Mouse (Mus musculus) stomach, postnatal 0 days (tissue): ENCODE data around the gene Coq8b. TPM values are rescaled to one million over a fixed set of nuclear protein-coding genes. Genes with fewer than 3 reads are reported as not detected.

ENCODE experiments used
- ATAC-seq: fragments of 200-750 bp; cut with Nextera tagmentation; 2 replicates; pipeline ENCODE4 v1.8.0; 2017; ENCODE audit not compliant: low FRiP score, low TSS enrichment
- DNase-seq: peaks from one replicate; pipeline ENCODE4 v3.0.0-alpha.2; 2016; ENCODE audit warnings: low spot score
- H3K27ac ChIP-seq: fragments of 300-500 bp; sonication (generic); replicated peaks from 2 replicates; pipeline ENCODE4 v1.5.1; 2014; ENCODE audit warnings: mild to moderate bottlenecking, control low read depth
- H3K27me3 ChIP-seq: fragments of 300-500 bp; sonication (generic); 2 replicates; pipeline ENCODE4 v1.6.1; 2014; ENCODE audit warnings: low read length; ENCODE audit not compliant: control insufficient read depth, insufficient read depth
- H3K36me3 ChIP-seq: fragments of 300-500 bp; sonication (generic); 2 replicates; pipeline ENCODE4 v1.6.1; 2014; ENCODE audit warnings: low read length, mixed read lengths; ENCODE audit not compliant: control insufficient read depth, insufficient read depth
- H3K4me1 ChIP-seq: fragments of 300-500 bp; sonication (generic); replicated peaks from 2 replicates; pipeline ENCODE4 v1.6.1; 2014; ENCODE audit warnings: antibody characterized with exemption; ENCODE audit not compliant: control insufficient read depth, insufficient read depth
- H3K4me2 ChIP-seq: fragments of 300-500 bp; sonication (generic); replicated peaks from 2 replicates; pipeline ENCODE4 v1.6.1; 2014; ENCODE audit warnings: low read depth, mild to moderate bottlenecking, control low read depth, moderate library complexity
- H3K4me3 ChIP-seq: fragments of 300-500 bp; sonication (generic); 2 replicates; pipeline ENCODE4 v1.5.1; 2014; ENCODE audit warnings: low read depth, low read length, control low read depth
- H3K9ac ChIP-seq: fragments of 300-500 bp; sonication (generic); 2 replicates; pipeline ENCODE4 v1.6.1; 2014; ENCODE audit warnings: mild to moderate bottlenecking, low read length, control low read depth, mixed read lengths
- H3K9me3 ChIP-seq: fragments of 300-500 bp; sonication (generic); 2 replicates; pipeline ENCODE4 v1.6.1; 2016; ENCODE audit warnings: low read length; ENCODE audit not compliant: control insufficient read depth
- CTCF ChIP-seq: IDR thresholded peaks from 2 replicates; pipeline ENCODE4 v1.5.1; 2016; ENCODE audit warnings: antibody characterized with exemption, low read depth, mild to moderate bottlenecking, moderate library complexity
- EP300 ChIP-seq: optimal IDR thresholded peaks from 2 replicates; pipeline ENCODE3; 2016; ENCODE audit warnings: antibody characterized with exemption
- WGBS: fragments of 180-500 bp; shearing (Covaris S2); extraction: QIAGEN DNeasy Blood & Tissue Kit; methylation state at CpG from one replicate; pipeline ENCODE4 v1.1.7; 2014; 5-methylcytosine and 5-hydroxymethylcytosine counted together
- polyA plus RNA-seq: library from polyadenylated mRNA; unstranded; fragments of >200 nt; fragmentation: Nextera tagmentation; extraction: Ambion mirVana; gene quantifications from 2 replicates; pipeline ENCODE4 v1.2.1, GENCODE M21; 2015

Gene Coq8b
- polyA plus RNA-seq, 1 experiment from 2014 or later, result 25.0 TPM

- H3K27ac ChIP-seq, result no peak overlapping the region
- no peaks in the 10 kb centered on the region for H3K9me3 ChIP-seq
- H3K9ac ChIP-seq, result no peak overlapping the region
- TF ChIP-seq EP300, result no peak
- DNase-seq, result no peak
- H3K4me1 ChIP-seq, result 0 out of 2 replicates have a peak, but pooled peaks cover 2% of the 10 kb centered on the region
- H3K36me3 ChIP-seq, result peaks cover 7% of the 10 kb centered on the region
- 85% methylated on average over 12 of the region's 12 CpGs for WGBS
- H3K27me3 ChIP-seq, result no peaks in the 10 kb centered on the region
- no peak overlapping the region for H3K4me3 ChIP-seq
- ATAC-seq, result no peak
- H3K4me2 ChIP-seq, result no peak overlapping the region
These were observed 31.9 kb downstream of the Coq8b start for GRCm38 (mm10) chr7:27264761-27265160.

DNA sequence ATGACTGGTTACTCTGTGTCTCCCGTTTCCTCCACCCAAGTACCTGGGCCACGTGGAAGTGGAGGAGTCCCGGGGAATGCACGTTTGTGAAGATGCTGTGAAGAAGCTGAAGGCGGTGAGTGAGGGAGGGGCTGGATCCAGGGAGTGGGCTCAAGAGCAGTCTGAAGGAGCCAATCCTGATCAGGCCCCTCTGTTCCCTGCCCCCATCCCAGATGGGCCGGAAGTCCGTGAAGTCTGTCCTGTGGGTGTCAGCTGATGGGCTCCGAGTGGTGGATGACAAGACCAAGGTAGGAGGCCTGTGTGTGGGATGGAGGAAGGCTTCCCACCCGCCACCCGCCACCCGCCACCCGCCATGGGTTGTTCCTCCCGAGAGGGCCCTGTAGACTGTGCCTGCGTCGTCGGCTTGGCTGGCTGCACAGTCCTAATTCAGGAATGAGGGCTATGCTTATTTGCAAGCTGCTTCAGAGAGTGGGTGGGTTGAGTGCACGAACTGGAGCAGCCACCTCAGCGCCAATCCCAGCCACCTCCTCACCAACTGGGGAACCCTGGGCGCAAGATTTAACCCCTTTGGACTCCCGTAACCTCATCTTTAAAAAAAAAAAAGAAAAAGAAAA, 33.8 kb downstream of the Coq8b start:
- no peaks in the 10 kb centered on the region for H3K9me3 ChIP-seq
- TF ChIP-seq CTCF (no peak), EP300 (no peak)
- H3K36me3 ChIP-seq, result peaks cover 14% of the 10 kb centered on the region
- no peak overlapping the region for H3K9ac ChIP-seq
- no peaks in the 10 kb centered on the region for H3K27me3 ChIP-seq
- no peak overlapping the region for H3K4me2 ChIP-seq
- H3K4me1 ChIP-seq, result no peaks in the 10 kb centered on the region
- H3K27ac ChIP-seq, result no peak overlapping the region
- 76% methylated on average over 20 of the region's 20 CpGs for WGBS
- no peak for DNase-seq
- ATAC-seq, result no peak
- H3K4me3 ChIP-seq, result no peak overlapping the region

DNA sequence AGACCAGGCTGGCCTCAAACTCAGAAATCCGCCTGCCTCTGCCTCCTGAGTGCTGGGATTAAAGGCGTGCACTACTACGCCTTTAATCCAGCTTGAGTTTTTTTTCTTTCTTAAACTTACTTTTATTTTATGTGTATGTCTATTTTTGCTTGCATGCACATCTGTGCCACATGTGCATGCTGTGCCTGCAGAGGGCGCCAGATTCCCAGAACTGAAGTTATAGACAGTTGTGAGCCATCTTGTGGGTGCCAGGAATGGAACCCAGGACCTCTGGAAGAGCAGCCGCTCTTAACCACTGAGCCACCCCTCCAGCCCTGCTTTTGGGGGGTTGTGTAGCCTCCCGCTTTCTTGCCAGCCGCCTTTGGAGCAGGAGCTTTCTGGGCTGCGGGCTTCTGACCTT, 38.6 kb downstream of the Coq8b start:
- Histone ChIP-seq H3K27me3 (no peaks in the 10 kb centered on the region), H3K4me1 (no peaks in the 10 kb centered on the region), H3K4me2 (no peak overlapping the region), H3K27ac (no peak overlapping the region), H3K9me3 (no peaks in the 10 kb centered on the region), H3K36me3 (peaks cover 17% of the 10 kb centered on the region), H3K9ac (no peak overlapping the region), H3K4me3 (no peak overlapping the region)
- no peak for DNase-seq
- TF ChIP-seq EP300 (no peak), CTCF (peak; percentile 38; the same call in 1 of the 2 replicates)
- ATAC-seq, result no peak
- 91% methylated on average over 8 of the region's 8 CpGs for WGBS

GRCm38 (mm10) chr7:27273739-27274351, 41.0 kb downstream of the Coq8b start:
- ATAC-seq (no peak; the same call in 1 of the 2 replicates), DNase-seq (peak; percentile 68)
- Histone ChIP-seq H3K4me1 (no peaks in the 10 kb centered on the region), H3K4me3 (no peak overlapping the region), H3K27me3 (no peaks in the 10 kb centered on the region), H3K36me3 (peaks cover 12% of the 10 kb centered on the region; the same call in 1 of the 2 replicates), H3K9me3 (no peaks in the 10 kb centered on the region), H3K27ac (no peak overlapping the region), H3K9ac (no peak overlapping the region), H3K4me2 (no peak overlapping the region)
- TF ChIP-seq CTCF, result peak; percentile 71
- TF ChIP-seq EP300, result no peak
- WGBS, result 61% methylated on average over 30 of the region's 32 CpGs

DNA sequence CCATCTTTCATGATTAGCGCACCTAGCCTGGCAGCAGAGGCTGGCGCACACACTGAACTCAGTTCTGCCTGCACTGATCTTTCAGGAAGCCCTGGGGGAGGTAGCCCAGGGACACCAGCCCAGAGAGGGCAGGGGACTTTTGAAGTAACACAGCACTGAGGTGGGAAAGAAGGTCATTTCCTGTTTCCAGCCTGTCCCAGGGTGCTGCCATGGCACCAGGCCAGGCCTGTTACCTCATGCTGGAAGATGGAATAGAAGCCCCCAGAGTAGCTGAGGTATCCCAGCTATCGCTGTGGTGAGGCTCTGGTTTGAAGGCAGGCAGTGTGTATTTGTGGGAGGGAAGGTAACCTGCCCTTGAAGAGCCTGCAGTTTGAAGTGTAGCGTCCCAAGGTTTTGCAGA, 42.1 kb downstream of the Coq8b start:
- ATAC-seq (no peak), DNase-seq (no peak)
- no peaks in the 10 kb centered on the region for H3K9me3 ChIP-seq
- TF ChIP-seq EP300 (no peak), CTCF (no peak)
- H3K4me3 ChIP-seq, result no peak overlapping the region
- 83% methylated on average over 4 of the region's 4 CpGs for WGBS
- no peaks in the 10 kb centered on the region for H3K4me1 ChIP-seq
- no peak overlapping the region for H3K4me2 ChIP-seq
- H3K36me3 ChIP-seq, result peaks cover 16% of the 10 kb centered on the region
- H3K27me3 ChIP-seq, result no peaks in the 10 kb centered on the region
- no peak overlapping the region for H3K9ac ChIP-seq
- no peak overlapping the region for H3K27ac ChIP-seq

GRCm38 (mm10) chr7:27276021-27276420, 43.2 kb downstream of the Coq8b start:
- peaks cover 16% of the 10 kb centered on the region for H3K36me3 ChIP-seq
- DNase-seq (peak; percentile 43), ATAC-seq (no peak)
- TF ChIP-seq EP300 (no peak), CTCF (no peak)
- WGBS, result 49% methylated on average over 7 of the region's 7 CpGs
- H3K4me1 ChIP-seq, result no peaks in the 10 kb centered on the region
- H3K27ac ChIP-seq, result no peak overlapping the region
- H3K4me3 ChIP-seq, result no peak overlapping the region
- no peak overlapping the region for H3K9ac ChIP-seq
- no peak overlapping the region for H3K4me2 ChIP-seq
- no peaks in the 10 kb centered on the region for H3K9me3 ChIP-seq
- H3K27me3 ChIP-seq, result no peaks in the 10 kb centered on the region
